Mouse (Mus musculus) retina, postnatal 7 days (tissue): ENCODE results near the gene Adcy5.
A peak's percentile ranks its signal among the peaks of the same experiment; 100 is the strongest.

Source experiments
- DNase-seq: peaks from one replicate; pipeline ENCODE4 v3.0.0-alpha.2; 2012; ENCODE audit warnings: low read depth, low spot score

The Adcy5 gene

DNA sequence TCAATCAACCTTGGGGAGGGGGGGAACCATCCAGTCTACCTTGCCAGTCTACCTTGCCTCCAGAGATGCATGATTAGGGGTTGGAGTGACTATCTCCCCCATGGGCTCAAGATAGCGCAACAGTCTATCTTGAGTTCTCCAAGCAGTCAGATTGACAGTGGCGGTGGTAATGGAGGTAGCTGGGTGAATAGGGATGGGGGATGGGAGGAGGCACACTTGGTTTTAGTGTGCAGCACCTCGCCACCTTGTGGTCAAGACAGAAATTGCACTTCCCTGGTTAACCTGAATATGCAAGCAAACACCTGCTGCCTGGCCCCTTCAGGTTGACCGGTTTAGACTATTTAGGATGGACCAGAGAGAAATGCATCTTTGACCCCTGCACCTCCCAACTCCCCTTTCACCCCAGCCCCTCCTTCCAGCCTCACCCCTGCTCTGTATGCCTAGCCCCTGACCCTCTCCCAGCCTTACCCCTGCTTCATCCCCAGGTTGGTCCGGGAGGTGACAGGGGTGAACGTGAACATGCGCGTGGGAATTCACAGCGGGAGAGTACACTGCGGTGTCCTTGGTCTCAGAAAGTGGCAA lies 115.8 kb downstream of the Adcy5 start:
- peak; percentile 74 for DNase-seq

DNA sequence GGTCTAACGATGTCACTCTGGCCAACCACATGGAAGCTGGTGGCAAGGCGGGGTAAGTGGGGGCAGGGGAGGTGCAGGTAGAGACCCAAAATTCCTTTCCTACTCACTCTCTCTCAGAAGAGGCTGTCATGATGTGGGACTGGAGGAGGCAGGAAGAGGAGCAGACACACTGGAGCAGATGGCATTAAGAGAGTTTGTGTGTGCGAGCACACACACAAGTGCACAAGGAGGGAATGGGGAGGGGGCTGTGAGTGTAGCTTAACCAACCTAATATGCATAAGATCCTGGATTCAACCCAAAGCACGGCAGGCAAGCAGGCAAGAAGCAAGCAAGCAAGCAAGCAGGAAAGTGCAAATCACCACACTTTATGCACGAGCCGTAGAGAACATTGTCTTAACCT lies 116.3 kb downstream of the Adcy5 start:
- no peak for DNase-seq

DNA sequence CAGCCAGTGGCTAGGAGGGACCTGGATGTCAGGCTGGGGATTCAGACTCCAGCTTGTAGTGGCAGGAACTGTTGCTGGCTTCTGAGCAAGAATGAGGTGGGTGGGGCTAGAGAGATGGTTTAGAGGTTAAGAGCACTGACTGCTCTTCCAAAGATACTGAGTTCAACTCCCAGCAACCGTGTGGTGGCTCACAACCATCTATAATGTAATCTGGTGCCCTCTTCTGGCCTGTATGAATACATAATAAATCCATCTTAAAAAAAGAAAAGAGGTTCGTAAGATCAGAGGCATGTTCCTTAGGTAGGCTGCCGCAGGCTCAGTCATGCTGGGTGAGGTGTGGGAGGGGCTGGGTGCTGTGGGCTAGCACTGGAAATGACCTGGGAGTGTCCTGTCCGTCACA lies 116.9 kb downstream of the Adcy5 start:
- DNase-seq, result no peak

DNA sequence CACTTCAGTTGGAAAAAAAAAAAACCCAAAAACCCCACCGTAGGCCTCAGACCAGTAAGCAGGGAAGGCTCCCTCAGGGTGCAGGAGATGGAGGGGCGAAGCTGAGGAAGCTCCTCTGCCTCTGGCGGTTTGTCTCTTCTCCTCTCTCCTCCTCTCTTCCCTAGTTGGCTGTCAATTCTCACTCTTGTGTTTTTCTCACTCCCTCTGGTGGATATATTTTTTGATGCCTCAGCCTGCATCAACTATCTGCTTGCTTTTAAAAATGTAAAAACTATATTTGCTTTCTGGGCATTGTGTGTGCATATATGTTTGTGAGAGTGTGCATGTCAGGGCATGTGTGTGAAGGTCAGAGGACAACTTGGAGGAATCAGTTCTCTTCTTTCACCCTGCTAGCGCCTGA lies 117.7 kb downstream of the Adcy5 start:
- DNase-seq, result no peak

DNA sequence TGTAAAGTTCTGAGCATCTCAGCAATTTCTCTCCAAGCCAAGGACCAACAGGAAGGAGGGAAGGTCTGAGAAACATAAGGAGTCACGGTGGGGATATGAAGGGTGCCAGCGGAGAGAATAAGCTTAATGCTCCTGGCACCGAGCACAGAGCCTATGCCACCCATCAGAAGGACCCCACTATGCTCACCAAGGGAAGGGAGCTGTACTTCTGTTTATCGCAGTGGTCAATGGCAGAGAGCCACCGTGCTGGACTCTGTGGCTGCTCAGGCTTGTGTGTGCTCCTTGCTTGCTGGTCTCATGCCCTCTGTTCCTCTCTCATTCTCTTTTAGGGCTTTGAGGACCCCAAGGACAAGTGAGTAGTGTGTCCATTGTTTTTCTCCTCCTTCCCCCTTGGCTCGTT lies 123.5 kb downstream of the Adcy5 start:
- DNase-seq, result no peak

DNA sequence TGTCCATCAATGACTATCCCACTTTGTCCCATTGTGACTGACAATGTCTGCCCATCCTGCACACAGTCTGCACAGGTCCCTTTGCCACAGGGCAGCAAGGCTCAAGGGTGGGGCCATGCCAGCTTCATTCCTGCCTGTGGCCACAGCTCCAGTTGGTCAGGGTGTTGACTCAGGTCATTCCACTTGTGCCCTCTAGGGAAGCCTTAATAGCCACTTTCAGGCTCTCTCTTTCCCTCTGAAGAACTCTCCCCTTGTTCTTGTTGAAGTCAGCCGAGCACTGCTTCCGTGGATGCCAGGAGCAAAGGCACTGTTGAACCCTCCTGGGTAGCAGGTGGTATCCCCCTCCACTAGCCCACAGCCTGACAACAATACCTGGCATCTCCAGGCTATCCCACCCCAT lies 127.8 kb downstream of the Adcy5 start:
- DNase-seq, result no peak

DNA sequence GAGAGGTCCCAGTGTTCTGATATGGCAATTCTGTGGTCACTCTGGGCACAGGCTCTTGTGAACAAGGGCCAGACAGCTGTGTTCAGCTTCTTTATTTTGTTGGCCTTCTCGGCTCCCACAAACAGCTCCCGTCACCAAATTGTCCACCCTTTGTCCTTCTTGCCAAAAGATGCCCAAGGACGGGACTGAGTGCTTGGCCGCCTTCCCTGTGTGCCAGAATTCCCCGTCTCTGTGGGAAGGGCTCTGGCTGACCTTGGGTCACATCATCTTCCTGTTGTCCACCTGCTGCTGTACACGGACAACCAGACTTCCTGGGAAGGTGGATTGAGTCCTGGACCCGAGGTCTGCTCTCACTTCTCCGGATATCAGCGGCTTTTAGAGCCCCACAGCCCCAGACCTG lies 131.1 kb downstream of the Adcy5 start:
- DNase-seq, result no peak

DNA sequence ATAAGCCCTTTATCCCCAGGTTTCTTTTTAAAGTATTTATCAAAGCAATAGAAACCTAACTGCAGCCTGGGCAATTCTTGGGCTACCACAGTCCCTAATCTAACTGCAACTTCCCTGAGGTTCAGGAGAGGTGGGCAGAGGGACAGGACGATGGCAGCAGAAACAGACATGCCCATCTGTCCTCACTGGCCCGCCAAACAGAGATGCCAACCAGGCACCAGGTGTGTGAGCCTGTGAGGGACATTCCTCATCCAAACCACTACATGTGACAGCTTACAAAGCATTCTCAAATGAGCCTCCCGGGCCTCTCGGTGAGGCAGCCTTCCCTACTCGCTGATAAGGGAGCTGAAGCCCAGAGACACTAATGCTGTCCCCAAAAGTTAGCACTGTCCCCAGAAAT lies 132.6 kb downstream of the Adcy5 start:
- DNase-seq, result no peak

DNA sequence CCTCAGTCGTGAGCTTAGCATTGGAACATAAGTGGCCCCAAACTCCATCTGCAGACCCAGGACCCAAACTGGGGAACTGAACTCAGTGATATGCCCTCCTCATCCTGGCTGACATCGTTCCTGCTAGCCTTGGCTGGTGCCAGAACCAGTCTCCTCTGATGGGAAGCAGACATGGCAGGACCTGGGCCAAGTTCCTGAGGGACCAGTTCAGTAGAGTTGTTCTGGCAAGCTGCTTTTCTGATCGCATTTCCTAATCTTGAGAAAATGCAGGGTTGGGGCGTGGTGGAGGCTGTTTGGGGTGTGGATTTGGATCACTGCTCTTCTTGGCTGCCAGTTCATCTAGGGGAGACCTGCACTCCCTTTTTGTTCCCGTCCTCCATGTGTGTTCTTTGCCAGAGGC lies 143.1 kb downstream of the Adcy5 start:
- DNase-seq, result no peak

DNA sequence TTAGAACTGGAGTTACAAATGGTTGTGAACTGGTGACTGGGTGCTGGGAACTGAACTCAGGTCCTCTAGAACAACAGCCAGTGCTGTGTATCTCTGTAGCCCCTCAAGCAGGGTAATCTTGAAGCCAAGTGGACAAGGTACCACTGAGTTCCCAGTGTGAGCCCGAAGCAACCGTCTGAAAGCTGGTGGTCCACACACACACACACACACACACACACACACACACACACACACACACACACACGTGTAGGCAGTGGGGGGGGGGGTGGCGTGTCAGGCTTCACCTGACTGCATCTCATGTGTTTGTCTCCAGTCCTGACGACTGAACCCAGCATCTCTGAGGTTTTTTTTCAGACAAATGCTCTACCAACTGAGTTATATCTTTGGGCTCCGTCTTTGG lies 145.5 kb downstream of the Adcy5 start:
- no peak for DNase-seq

DNA sequence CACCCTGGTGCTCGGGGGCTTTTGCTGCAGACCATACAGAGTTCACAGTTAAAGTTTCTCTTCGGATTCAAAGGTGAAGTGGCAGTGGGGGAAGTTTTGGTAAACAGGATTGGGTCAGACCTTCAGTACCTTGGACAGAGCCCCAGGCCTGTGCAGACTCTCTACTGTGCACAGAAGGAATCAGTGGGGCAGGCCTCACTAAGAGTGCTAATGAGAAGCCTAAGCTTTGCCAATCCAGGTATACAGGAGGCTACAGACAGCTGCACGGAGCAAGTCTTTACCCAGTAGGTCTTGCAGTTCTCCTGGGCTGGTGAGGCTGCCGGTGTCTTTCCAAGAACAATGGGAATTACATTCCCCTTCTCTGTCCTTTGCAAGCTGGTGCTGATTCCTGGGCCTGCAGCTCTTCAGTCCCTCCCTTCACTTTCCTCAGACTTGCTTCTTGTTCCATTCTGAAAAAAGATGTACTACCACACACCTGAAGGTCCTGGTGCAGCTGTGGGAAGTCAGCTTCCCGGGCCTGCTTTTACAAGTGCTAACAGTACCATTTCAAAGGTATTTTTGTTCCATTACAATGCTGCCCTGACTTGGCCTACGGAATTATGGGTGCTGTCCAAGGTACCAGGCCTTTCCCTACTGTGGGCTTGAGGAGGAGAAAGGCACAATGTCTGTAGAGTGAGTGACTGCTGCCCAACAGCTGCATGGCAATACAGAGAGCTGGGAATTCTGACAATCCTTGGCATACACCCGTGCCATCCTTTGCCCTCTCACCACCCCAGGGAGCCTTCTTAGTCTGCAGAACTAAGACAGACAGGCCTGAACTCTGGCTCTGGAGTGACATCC lies 148.0 kb downstream of the Adcy5 start:
- no peak for DNase-seq

DNA sequence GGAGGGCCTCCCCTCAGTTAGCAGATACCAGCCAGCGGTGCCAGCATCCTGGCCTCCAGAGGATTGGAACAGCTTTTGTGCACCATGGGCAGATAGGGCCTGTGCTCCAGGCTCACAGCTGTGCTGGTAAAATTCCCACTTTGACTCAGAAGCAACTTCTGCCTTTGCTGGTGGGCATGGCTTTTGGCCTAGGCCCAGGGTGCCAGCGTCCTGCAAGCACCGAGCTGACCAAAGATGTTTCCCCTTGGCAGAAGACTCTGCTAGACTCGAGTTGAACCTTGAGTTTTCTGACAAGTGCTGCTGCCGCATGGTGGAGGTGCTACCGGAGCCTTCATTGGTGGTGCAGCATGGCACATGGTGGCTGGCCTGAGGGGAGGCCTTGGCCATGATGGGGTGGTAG lies 149.0 kb downstream of the Adcy5 start:
- DNase-seq, result no peak

DNA sequence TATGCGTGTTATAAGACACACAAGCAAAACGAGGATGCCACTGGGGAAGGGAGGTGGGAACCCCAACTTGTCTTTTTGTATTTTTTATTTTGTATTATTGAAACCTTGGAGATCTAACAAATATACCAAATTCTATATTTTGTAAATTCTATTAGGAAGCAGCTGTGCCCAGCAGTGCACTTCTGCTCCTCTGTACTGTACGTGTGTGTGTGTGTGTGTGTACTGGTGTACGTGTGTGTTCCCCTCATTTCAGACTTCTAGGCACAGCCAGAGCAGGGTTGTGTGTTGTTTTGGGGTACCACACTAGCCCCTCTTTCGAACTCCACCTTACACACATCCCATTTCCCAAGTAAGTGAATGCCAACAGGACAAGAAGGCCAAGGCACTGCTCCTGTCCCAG lies 149.7 kb downstream of the Adcy5 start:
- DNase-seq, result no peak

DNA sequence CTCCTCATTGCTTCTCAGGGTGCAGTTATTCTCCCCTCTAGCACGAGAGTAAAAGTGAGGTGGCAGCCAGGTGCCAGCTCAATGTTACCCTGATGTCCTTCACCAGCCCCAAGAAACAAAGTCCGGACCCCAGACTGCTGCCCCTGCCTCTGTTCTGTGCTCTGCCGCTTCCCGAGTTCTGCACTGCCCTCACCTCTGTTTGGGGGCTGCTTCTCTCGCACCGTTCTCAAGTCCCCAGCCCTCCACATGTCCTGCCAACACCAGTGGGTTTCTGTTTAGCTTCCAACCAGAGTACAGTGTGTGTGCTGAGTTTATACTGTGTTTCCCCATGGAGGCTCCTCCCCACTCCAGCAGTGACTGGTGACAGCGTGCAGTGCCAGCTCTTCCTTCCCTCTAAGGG lies 150.5 kb downstream of the Adcy5 start:
- DNase-seq, result no peak

DNA sequence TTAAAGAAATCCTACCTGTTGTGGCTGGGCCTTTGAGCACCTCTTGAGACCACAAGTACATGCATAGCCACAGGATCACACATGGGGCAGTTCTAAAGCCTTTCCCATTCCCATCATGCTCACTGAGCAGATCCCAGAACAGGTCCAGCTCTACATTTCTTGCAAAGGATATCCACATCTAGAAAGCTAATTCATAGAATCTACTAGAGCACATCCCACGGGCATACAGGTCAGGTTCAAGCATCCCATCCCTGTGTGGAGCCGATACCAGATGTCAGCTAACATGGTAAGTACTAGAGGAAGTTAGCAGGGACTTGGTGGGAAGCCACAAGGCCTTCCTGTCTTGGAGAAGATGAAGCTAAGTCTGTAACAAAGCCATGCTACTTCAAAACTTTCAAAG lies 152.0 kb downstream of the Adcy5 start:
- DNase-seq, result no peak

DNA sequence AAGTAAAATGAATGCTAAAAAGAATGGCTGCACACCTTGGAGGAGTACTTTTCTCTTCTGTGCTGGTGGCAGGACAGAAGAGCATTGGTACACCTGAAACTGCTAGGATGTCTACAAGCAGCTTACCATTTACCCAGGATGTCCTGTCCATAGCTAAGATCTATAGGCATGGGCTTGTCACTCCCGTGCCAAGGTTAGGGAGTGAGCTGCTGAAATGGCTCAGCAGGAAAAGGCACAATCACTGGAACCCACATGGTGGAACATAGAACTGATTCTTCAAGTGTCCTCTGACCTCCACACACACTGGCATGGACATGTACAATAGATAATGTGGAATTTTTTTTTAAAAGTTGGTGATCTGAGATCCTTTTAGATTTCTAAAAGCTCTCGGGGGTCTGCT lies 152.7 kb downstream of the Adcy5 start:
- no peak for DNase-seq

DNA sequence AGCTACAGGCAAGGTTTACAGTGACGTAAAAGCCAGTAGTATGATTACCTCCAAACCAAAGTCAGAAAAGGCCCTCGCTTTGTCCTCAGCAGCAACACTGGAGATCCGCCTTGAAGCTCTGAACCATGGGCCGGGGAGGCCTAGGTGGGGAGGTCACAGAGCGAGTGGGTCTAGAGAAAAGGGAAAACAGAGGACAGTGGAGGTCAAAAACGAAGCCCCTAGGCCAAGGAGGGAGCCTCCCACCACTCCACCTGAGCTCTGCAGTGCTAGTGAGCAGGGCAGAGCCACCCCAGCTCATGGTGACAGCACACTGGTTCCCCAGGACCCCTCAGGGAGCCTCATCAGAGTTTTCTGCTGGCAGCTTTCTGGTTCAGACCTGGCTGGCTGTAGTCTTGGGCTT lies 153.3 kb downstream of the Adcy5 start:
- DNase-seq, result no peak

DNA sequence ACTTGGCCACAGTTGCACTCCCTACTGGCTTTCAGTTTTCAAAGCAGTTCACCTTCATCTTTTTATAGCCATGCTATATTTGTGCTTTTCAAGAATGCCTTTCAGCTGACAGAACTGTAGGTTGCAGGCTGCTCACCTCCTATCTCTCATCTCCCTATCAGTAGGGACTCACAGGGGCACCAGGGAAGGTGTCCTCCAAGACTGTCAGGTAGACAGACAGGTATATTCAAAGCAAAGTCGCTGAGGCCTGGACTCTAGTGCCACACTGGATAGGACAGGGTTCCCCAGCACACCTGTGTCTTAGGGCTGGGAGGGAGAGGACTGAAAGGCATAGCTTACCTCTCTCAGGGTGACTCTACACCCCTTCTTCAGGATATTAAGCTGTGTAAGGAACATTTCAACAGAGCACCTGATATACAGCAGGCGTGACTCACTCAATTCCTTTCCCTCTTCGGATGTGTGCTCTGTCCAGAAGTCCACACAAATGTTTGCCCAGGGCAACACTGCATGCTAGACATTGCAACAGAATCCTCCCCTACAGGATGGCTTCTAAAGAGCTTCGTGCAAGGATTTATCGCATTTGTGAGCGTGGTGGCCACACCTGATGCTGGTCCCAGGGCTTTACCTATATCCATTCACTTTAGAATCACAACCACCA lies 153.9 kb downstream of the Adcy5 start:
- DNase-seq, result no peak

DNA sequence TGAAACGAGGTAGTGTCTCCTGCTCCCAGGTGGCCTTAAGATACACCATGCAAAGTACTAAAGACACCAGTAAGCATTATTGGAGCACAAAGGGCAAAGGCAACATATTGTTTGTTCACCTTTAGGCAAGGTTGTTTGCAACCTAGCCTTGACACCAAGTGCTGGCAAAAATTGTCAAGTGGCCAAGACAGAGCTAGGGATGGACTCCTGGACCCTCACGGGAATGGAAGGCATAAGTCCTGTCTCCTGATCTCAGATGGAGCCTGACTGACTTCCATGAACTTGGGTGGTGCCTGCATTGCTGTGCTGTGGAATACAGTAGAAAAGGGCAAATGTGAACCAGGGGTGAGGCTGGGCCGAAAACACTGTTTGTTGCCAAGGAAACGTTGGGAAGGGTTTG lies 155.0 kb downstream of the Adcy5 start:
- no peak for DNase-seq

DNA sequence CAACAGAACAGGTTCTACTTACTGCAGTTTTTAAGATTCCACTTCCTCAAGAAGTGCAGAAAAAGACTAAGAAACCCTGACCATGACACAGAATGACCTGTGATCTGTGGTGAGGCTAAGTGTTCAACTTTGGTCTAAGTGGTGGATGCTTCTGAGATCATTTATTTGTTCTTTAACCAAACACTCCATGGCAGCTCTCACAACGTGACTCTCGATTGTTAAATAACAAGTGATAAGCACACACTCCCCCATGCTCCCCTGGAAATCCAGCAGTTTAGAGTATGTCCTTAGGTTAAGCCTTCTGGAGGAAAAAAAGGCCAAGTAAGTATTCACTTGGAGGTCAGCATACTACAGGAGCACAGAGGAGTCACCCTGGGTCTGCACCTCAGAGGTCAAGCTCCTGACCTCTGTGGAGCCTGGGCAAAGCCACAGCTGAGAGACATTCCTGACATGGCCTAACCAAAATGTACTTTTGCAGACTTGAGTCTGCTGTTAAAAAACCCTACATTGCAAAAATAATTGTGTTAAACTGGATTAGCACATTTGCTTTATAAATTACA lies 156.0 kb downstream of the Adcy5 start:
- no peak for DNase-seq

DNA sequence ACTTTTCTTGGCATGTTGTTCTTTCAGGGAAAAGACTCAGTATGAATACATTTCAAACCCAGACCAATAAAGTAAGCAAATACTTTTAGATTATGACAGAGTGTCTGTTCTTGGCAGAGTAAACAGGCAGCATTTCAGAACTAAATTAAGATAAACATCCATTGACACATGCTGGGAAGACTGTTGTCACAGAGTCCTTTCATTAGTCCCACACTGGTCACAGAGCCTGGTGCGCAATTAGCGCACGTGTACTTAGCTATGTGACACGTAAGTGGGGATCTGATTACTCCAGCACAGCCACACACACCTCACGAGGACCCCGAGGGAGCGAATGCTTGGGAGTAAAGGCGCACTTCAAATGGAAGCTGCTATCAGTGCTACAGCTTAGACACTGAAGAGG lies 156.9 kb downstream of the Adcy5 start:
- no peak for DNase-seq

DNA sequence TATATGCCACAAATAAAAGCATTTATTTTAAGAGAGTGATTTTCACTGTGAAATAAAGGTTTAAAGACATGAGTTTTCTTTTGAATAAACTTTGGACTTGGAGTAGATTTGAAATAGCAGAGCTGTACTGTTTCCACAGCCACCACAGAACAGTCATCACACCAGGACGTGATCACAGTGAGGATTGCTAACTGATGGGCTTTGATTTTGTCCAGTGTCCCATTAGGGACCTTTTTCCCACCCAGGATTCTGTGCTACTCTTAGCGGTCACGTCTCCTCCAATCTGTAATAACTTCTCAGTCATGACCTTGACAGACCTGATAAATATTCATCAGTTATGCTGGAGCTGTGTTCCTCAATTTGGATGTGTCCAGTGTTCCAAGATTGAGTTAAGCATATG lies 160.8 kb downstream of the Adcy5 start:
- no peak for DNase-seq

DNA sequence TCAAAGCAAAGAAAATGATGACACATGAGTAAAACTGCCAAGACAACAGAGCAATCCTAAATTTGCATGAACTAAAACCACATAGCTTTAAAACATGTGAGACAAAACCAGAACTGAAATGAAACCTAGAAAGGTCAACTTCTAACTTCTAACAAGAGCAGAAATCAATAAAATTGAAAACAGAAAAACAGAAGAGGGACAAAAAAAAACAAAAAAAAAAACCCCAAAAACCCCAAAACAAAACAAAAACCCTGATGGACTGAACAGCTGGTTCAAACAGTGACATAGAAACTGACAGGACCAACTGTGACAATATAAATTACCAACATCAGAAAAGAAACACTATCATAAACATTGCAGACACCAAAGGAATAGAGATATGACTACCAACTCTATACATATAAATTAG lies 162.2 kb downstream of the Adcy5 start:
- no peak for DNase-seq
